Mouse (Mus musculus) layer of hippocampus, postnatal 25 days (tissue): ENCODE results near the gene Gm12184. TPM values are rescaled to one million over a fixed set of nuclear protein-coding genes. Genes with fewer than 3 reads are reported as not detected.
A peak's percentile ranks its signal among the peaks of the same experiment; 100 is the strongest.
"Not testable (repeated sequence)": the region's sequence is repeated elsewhere in the genome, so short reads cannot be mapped to it uniquely, and the experiment has no call there.

Experiments used
- DNase-seq, 2 experiments: peaks; one replicate each; pipeline ENCODE4 v3.0.0; 2022; ENCODE audit warnings: mixed read lengths in 2 of 2, low spot score in 1 of 2; ENCODE audit errors: extremely low spot score in 1 of 2
- total RNA-seq, 2 experiments: library from RNA; stranded (reverse); gene quantifications; 2 replicates each; pipeline ENCODE4 v1.2.3; 2021

Gene Gm12184
- total RNA-seq, 2 experiments from 2014 or later = 0.66 to 2.3 TPM

GRCm38 (mm10) chr11:48826752-48827096 is 269 bp upstream of the Gm12184 start:
- DNase-seq = no peak

GRCm38 (mm10) chr11:48824311-48824830 is 2.1 kb downstream of the Gm12184 start:
- no peak for DNase-seq

DNA sequence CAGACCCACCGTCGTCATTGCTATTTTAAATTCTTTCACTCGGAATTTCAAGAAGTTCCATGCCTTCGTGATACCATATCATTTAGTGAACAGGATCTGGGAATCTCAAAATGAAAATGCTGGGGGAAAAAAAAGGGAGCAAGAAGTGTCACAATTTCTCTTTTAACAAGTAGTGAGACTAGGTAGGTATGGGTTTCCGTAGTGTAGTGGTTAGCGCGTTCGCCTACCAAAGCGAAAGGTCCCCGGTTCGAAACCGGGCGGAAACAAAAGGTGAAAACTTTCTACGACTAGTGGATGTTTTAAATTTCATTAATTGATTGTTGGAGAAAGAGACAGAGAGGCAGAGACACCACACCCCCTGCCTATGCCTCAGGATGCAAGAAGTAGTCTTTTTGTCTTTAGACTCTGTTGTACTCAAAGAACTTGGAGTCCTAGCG is 2.9 kb downstream of the Gm12184 start:
- DNase-seq = peak; percentile 37 to 61

- no peak for DNase-seq
Observed at GRCm38 (mm10) chr11:48822768-48823512, 3.5 kb downstream of the Gm12184 start.

DNA sequence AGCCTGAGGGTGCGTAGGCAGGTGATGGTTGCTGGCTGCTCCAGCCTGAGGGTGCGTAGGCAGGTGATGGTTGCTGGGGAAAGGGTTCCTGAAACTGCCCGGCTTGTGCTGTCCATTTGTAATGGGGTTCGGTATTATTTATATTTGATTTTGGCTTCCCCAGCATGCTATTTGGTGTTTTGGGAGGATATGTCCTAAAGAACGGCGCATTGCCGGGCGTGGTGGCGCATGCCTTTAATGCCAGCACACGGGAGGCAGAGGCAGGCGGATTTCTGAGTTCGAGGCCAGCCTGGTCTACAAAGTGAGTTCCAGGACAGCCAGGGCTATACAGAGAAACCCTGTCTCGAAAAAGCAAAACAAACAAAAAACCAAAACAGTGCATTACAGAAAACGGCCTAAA is 5.2 kb downstream of the Gm12184 start:
- DNase-seq = not testable (repeated sequence)

- no peak for DNase-seq
Observed at GRCm38 (mm10) chr11:48820308-48820674, 6.2 kb downstream of the Gm12184 start.

- DNase-seq = no peak
Observed at GRCm38 (mm10) chr11:48819614-48820307, 6.7 kb downstream of the Gm12184 start.

- DNase-seq = peak; percentile 65 to 89
Observed at GRCm38 (mm10) chr11:48818346-48818745, 8.1 kb downstream of the Gm12184 start.

DNA sequence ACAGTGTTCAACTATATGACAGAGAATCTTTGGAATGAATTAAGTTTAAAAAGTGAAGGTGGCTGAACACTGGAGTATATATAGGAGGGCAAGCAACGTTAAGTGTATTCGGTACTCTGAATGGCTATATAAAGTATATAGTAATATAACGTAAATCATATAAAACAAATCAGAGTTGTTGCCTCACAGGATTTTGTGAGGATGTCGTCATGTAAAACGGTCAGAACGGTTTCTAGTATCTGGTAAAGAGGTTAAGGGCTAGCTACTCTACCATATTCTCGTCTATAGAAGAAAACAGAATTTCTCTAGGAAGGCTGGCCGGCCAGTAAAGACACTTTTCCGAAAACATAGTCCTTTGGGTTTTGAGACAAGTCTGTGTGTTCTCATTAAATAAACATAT is 8.7 kb downstream of the Gm12184 start:
- no peak for DNase-seq

DNA sequence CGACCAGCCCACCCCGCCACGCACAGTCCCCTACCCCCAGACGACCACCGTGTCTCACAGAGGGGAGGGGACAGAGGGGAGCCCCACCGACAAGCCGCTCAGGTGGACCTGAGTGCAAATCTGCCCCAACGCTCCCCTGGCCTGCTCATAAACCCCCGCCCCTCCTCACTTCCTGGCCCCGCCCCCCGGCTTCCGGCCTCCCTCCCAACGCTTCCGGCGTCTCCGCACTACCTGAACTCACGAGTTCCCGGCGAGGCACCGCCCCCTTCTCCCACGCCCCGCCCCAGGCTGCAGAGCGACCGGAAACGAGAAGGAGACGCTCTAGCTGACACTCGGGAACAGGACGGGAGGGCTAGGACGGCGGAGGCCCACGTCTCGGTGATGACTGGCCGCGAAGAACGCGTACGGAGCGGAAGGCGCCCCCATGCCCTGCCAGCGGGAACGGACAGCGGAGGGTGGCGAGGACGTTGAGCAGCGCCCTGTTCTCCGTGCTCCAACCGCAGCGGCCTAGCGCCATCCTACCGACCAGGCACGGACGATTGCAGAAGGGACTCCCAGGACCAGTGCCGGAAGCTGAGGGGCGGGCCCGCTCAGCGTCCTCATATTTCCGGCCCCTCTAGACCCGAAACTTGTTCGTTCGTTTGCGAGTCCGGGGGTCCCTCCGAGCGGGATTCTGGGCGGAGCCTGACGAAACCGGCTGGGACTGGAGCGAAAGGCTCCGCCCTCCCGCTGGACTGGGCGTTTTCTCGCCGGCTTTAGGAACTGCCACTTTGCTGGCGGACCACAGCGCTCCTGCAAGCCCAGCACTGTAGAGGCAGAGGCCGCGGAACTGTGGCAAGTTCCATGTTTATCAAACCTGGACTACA is 9.4 kb downstream of the Gm12184 start, which contains the start of gene Trim41:
TSS of gene Trim41 (minus strand) at position 554 of the 866 bp plus-strand sequence.
- DNase-seq = peak; percentile 94 to 98

DNA sequence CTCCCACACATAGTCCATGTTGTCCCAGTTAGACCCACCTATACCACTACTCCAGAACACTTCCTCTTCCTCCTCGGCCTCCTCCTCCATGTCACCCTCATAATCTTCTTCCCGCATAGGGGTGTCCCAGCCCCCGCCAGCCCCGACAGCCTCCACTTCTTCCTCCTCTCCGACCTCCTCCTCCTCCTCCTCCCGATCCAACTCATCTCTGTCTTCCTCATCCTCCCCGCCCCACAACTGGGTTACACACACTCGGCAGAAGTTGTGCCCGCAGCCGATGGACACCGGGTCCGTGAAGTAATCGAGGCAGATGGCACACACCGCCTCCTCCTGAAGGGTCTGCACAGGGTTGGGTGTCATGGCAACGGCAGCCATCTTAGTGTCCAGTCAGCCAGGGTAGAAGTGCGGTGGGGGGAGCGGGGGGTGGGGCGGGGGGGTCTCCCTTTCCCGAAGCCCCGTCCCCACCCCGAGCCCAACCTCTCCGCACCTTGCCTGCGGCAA is 10.1 kb downstream of the Gm12184 start:
- peak; percentile 26 to 33 for DNase-seq

GRCm38 (mm10) chr11:48815851-48816250 is 10.6 kb downstream of the Gm12184 start:
- DNase-seq = no peak

DNA sequence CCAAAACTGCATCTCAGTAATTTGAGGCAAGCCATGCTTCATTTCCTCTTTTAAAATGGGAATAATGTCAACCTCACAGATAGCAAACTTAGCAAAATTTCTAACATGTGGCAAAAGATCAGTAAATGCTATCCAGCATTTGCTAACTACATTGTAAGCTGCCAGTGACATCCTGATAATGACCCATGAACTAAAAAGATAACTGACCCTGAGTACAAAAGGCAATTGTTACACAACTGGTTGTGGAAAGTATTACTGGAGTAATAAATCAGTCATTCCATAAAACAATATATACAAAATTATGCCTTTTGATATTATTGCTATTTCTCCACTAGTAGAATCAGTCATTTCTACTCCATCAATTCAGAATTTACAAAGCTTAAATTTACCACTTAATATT is 12.7 kb downstream of the Gm12184 start:
- no peak for DNase-seq

DNA sequence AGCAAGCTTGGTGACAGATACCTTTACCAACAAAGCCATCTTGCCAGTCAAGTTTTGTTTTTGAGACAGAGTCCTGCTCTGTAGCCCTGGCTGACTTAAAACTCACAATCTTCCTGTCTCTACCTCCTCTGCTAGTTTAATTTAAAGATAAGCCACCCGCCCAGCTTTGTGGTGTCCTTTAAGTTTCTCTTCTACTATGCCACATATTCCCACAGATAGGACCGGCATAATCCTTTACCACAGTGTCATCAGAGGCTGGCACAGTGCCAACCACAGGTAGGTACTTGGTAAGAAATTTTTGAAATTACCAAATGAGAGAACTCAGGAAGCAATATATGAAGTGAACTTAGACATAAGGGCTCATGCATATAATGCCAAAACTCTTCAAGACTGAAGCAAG is 16.3 kb downstream of the Gm12184 start:
- no peak for DNase-seq

DNA sequence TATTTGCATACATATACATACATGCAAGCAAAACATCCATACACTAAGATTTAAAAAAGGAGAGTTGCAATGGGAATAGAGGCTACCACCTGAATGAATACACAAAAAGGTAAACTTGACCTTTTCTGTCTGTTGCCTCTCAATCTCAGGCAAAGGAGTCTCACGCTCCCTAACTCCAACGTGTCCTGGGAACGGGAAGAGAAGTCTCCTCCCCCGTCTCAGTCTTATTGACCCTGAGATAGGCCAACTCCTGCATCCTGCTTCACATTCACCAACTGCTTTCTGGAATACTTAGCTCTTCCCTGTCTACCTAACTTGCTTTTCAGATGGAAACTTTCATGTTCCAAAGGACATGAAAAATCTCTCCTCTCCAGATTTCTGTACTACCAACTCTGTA is 17.0 kb downstream of the Gm12184 start:
- DNase-seq = no peak

- no peak for DNase-seq
Observed at GRCm38 (mm10) chr11:48808737-48809433, 17.6 kb downstream of the Gm12184 start.

- no peak for DNase-seq
Observed at GRCm38 (mm10) chr11:48808304-48808646, 18.2 kb downstream of the Gm12184 start.

DNA sequence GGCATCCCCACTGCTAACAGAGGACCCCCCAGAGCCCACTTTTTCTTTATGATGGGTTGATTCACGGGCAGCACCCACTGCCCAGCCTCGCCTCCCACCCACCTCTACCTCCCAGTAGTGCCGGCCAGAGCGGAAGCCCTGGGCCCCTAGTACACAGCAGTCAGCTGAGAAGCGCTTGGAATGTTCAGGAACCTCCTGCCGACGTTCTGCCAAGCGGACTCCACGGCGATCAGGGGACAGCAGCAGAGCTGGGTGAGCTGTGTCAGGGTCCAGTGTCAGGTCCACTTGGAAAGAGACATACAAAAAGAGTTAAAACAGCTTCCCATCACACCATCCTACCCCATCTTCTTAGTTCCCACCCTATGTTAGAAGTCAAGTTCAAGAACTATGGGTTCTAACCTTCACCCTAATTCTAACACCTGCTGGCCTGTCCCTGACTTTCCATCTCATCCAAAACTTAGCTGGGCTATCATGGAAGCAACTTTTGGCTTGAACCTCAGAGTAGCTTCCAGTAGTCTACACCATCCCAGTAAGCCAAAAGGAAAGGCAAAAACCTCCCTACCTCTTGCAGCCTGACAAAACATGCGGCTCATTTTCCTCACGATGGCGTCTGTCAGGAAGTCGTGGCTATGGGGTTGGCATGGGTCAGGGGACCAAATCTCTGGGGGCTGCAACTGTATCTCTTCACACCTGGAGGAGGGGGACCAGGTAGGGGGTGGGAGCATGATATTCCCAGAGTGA is 18.7 kb downstream of the Gm12184 start:
- no peak for DNase-seq

- DNase-seq = peak; percentile 37 to 45
Observed at GRCm38 (mm10) chr11:48806856-48807562, 19.4 kb downstream of the Gm12184 start.
